19 mouse cellular contexts compared by ENCODE assay signal in genomic region chr10:20058841-20059240, GRCm38 (mm10).
DNase-seq lines count a peak whose midpoint lies in the region; ATAC-seq and TF ChIP-seq lines count a peak whose summit lies in the region.
"Had no signal": no experiment of that assay in that cellular context is flagged by ENCODE, and none has a peak within 500 bp of the region (broad histone marks: within the 10 kb centered on the region; RNA-seq: fewer than 3 reads in every experiment).

No protein-coding gene starts in this region.

- H3K27me3 ChIP-seq in liver, embryonic 15.5 days = no peaks in the 10 kb centered on the region
- H3K27me3 ChIP-seq in thymus, adult 2 months (ENCODE audit: control insufficient read depth, insufficient read depth, low read length) = no peaks in the 10 kb centered on the region
- no peaks in the 10 kb centered on the region for H3K27me3 ChIP-seq in midbrain, embryonic 11.5 days (ENCODE audit: control insufficient read depth, insufficient read depth, low read length)
- H3K27me3 ChIP-seq: embryonic facial prominence, embryonic 12.5 days; megakaryocyte, embryonic 14.5 days had no signal

- no peak for TF ChIP-seq CTCF in thymus, adult 2 months (IDR thresholded peaks at IDR 0.05; ENCODE audit: borderline replicate concordance, control insufficient read depth, extremely low read depth, insufficient read depth, low read length, poor library complexity)

- WGBS in liver, embryonic 15.5 days (ENCODE audit: insufficient replicate concordance) = 23% methylated on average over 10 of the region's 10 CpGs
- WGBS in thymus, adult 2 months = 13% methylated on average over 10 of the region's 10 CpGs
- WGBS in midbrain, embryonic 11.5 days = 88% methylated on average over 10 of the region's 10 CpGs

- no peak for DNase-seq in liver
- DNase-seq in thymus, postnatal 25 days = peak; percentile 7
- no peak for DNase-seq in thymus, adult 2 months
- DNase-seq in layer of hippocampus, postnatal 14 days (ENCODE audit: low spot score in 2 of 2) = no peak
- DNase-seq in midbrain, embryonic 11.5 days (ENCODE audit: low spot score, missing footprints) = no peak
- DNase-seq: adrenal gland, postnatal 25 days; cerebellum, postnatal 36 days; gastrocnemius, postnatal 10 days; kidney, postnatal 14 days; retina, postnatal 1 day had no signal

- no peak overlapping the region for H3K4me3 ChIP-seq in liver, embryonic 15.5 days (replicated peaks)
- no peak overlapping the region for H3K4me3 ChIP-seq in thymus, adult 2 months (ENCODE audit: control insufficient read depth, insufficient read depth, low read length)
- H3K4me3 ChIP-seq in midbrain, embryonic 11.5 days (ENCODE audit: low read depth, low read length) = no peak overlapping the region
- H3K4me3 ChIP-seq: embryonic facial prominence, embryonic 12.5 days; megakaryocyte, embryonic 14.5 days had no signal

- TF ChIP-seq POLR2A in thymus, adult 2 months (IDR thresholded peaks at IDR 0.05; ENCODE audit: control insufficient read depth, extremely low read depth, insufficient read depth, low read length, poor library complexity) = no peak

- H3K9ac ChIP-seq in liver, embryonic 15.5 days = no peak overlapping the region
- H3K9ac ChIP-seq in midbrain, embryonic 11.5 days (ENCODE audit: low read length) = no peak overlapping the region
- H3K9ac ChIP-seq: embryonic facial prominence, embryonic 12.5 days; hindbrain, embryonic 14.5 days had no signal

- no peak overlapping the region for H3K4me2 ChIP-seq in liver, embryonic 15.5 days
- H3K4me2 ChIP-seq in midbrain, embryonic 11.5 days = no peak overlapping the region
- H3K4me2 ChIP-seq: embryonic facial prominence, embryonic 12.5 days; hindbrain, embryonic 14.5 days had no signal

- no peaks in the 10 kb centered on the region for H3K36me3 ChIP-seq in liver, embryonic 15.5 days (replicated peaks)
- no peaks in the 10 kb centered on the region for H3K36me3 ChIP-seq in thymus, adult 2 months (ENCODE audit: control insufficient read depth, insufficient read depth, low read length)
- no peaks in the 10 kb centered on the region for H3K36me3 ChIP-seq in midbrain, embryonic 11.5 days (ENCODE audit: control insufficient read depth, insufficient read depth, low read length)
- H3K36me3 ChIP-seq: embryonic facial prominence, embryonic 12.5 days had no signal

- H3K9me3 ChIP-seq in liver, embryonic 15.5 days (replicated peaks) = no peaks in the 10 kb centered on the region
- no peaks in the 10 kb centered on the region for H3K9me3 ChIP-seq in midbrain, embryonic 11.5 days (ENCODE audit: control insufficient read depth, low read length)
- H3K9me3 ChIP-seq: embryonic facial prominence, embryonic 12.5 days; megakaryocyte, embryonic 14.5 days had no signal

- no peak for ATAC-seq in liver, embryonic 15.5 days (ENCODE audit: insufficient read depth)
- ATAC-seq in hematopoietic stem cell, adult 5-6 weeks (replicated peaks in 1 of 2; ENCODE audit: insufficient read depth in 1 of 2, low FRiP score in 2 of 2, low TSS enrichment in 1 of 2, low read depth in 1 of 2, poor library complexity in 2 of 2, severe bottlenecking in 2 of 2) = peak; percentile 27 to 58; a peak in 3 of 4 replicates
- ATAC-seq in midbrain, embryonic 11.5 days (ENCODE audit: low FRiP score) = no peak
- ATAC-seq: activated CD4-positive, CD25-positive, alpha-beta regulatory T cell, adult 4 months; CD4-positive, CD25-positive, alpha-beta regulatory T cell, adult 4 months; intestine, postnatal 0 days had no signal

- H3K4me1 ChIP-seq in liver, embryonic 15.5 days (replicated peaks) = no peaks in the 10 kb centered on the region
- peaks cover 15% of the 10 kb centered on the region for H3K4me1 ChIP-seq in thymus, adult 2 months (replicated peaks; ENCODE audit: control insufficient read depth, insufficient read depth, low read length)
- H3K4me1 ChIP-seq in midbrain, embryonic 11.5 days (ENCODE audit: control insufficient read depth, insufficient read depth, low read length) = no peaks in the 10 kb centered on the region
- H3K4me1 ChIP-seq: embryonic facial prominence, embryonic 12.5 days had no signal

- 0 out of 2 replicates have a peak overlapping the region, but pooled peaks have one; percentile 33 for H3K27ac ChIP-seq in liver, embryonic 15.5 days (replicated peaks)
- no peak overlapping the region; the same call in 1 of the 2 replicates for H3K27ac ChIP-seq in thymus, adult 2 months (ENCODE audit: control insufficient read depth, insufficient read depth, low read length)
- H3K27ac ChIP-seq in midbrain, embryonic 11.5 days (ENCODE audit: low read depth, low read length) = no peak overlapping the region
- H3K27ac ChIP-seq: embryonic facial prominence, embryonic 12.5 days; hindbrain, embryonic 14.5 days; stomach, postnatal 0 days had no signal

Comparison
In these comparisons a context has a peak if more than half of its experiments do, and no peak if none do; other contexts are left out.
1. ATAC-seq: peak in hematopoietic stem cell, adult 5-6 weeks (2 of 2); none in liver, embryonic 15.5 days (single experiment) and midbrain, embryonic 11.5 days (single experiment).